Comparison of ENCODE assay signal across 9 mouse cellular contexts in genomic region chr7:130696347-130697234, GRCm38 (mm10).
A peak's percentile ranks its signal among the peaks of the same experiment; 100 is the strongest.
DNase-seq lines count a peak whose midpoint lies in the region; ATAC-seq and TF ChIP-seq lines count a peak whose summit lies in the region.
"Had no signal": no experiment of that assay in that cellular context is flagged by ENCODE, and none has a peak within 500 bp of the region (broad histone marks: within the 10 kb centered on the region; RNA-seq: fewer than 3 reads in every experiment).

No protein-coding gene starts in this region.

- peaks cover 32% of the 10 kb centered on the region for H3K4me1 ChIP-seq in cerebellum, adult 2 months (ENCODE audit: control insufficient read depth, insufficient read depth, low read length)
- H3K4me1 ChIP-seq in neural tube, embryonic 14.5 days (ENCODE audit: control insufficient read depth, insufficient read depth, low read length), result peaks cover 34% of the 10 kb centered on the region
- H3K4me1 ChIP-seq in kidney, embryonic 14.5 days (ENCODE audit: control insufficient read depth, insufficient read depth, low read length), result peaks cover 36% of the 10 kb centered on the region

- ATAC-seq in neural tube, embryonic 14.5 days (ENCODE audit: low read depth), result no peak
- ATAC-seq in kidney, embryonic 14.5 days (ENCODE audit: low FRiP score, low TSS enrichment), result no peak

- intact Hi-C loops in left cerebral cortex, adult 2 months (cut with DNase I), result no loop called here

- no peak overlapping the region for H3K27ac ChIP-seq in cerebellum, adult 2 months (ENCODE audit: insufficient read depth, low read length)
- 0 out of 2 replicates have a peak overlapping the region, but pooled peaks have one; percentile 7 for H3K27ac ChIP-seq in left cerebral cortex, adult 2 months
- no peak overlapping the region for H3K27ac ChIP-seq in neural tube, embryonic 14.5 days (ENCODE audit: low read depth, low read length)
- no peak overlapping the region for H3K27ac ChIP-seq in kidney, embryonic 14.5 days (ENCODE audit: low read depth, low read length)

- 47% methylated on average over 16 of the region's 16 CpGs for WGBS in cerebellum, adult 2 months
- 70% methylated on average over 16 of the region's 16 CpGs for WGBS in neural tube, embryonic 14.5 days
- 87% methylated on average over 16 of the region's 16 CpGs for WGBS in kidney, embryonic 14.5 days

- no peak overlapping the region for H3K9ac ChIP-seq in neural tube, embryonic 14.5 days (replicated peaks; ENCODE audit: low read depth, low read length)
- no peak overlapping the region for H3K9ac ChIP-seq in kidney, embryonic 14.5 days (ENCODE audit: low read depth, low read length)

- TF ChIP-seq POLR2A in cerebellum, adult 2 months (IDR thresholded peaks at IDR 0.05; ENCODE audit: borderline replicate concordance, insufficient read depth, low read length), result no peak

- H3K9me3 ChIP-seq in neural tube, embryonic 14.5 days (ENCODE audit: control insufficient read depth, low read length), result no peaks in the 10 kb centered on the region
- no peaks in the 10 kb centered on the region for H3K9me3 ChIP-seq in kidney, embryonic 14.5 days (ENCODE audit: control insufficient read depth, low read length)

- DNase-seq in cerebellum, adult 2 months, result peak; percentile 56 to 61
- DNase-seq in cerebellum, adult 8-10 months, result no peak
- DNase-seq in right cerebral cortex, adult 2 months (ENCODE audit: low spot score in 2 of 2), result peak; percentile 41 to 67
- no peak for DNase-seq in right cerebral cortex, postnatal 14 days
- DNase-seq in left cerebral cortex, adult 2 months (ENCODE audit: extremely low spot score in 1 of 2, low spot score in 2 of 2), result peak; percentile 22 to 48
- no peak for DNase-seq in heart, adult 9 months (ENCODE audit: low spot score in 2 of 2)
- DNase-seq: heart, postnatal 14 days had no signal

- 0 out of 2 replicates have a peak overlapping the region, but pooled peaks have one; percentile 4 for H3K4me2 ChIP-seq in neural tube, embryonic 14.5 days (ENCODE audit: low read depth, low read length)
- H3K4me2 ChIP-seq in kidney, embryonic 14.5 days (replicated peaks; ENCODE audit: low read depth, low read length), result no peak overlapping the region

- no peak overlapping the region for H3K4me3 ChIP-seq in cerebellum, adult 2 months (replicated peaks; ENCODE audit: insufficient read depth, low read depth, low read length)
- peak overlapping the region; percentile 37 for H3K4me3 ChIP-seq in left cerebral cortex, adult 2 months
- H3K4me3 ChIP-seq in neural tube, embryonic 14.5 days (ENCODE audit: low read depth, low read length), result no peak overlapping the region
- H3K4me3 ChIP-seq in kidney, embryonic 14.5 days (ENCODE audit: low read length), result no peak overlapping the region

- no peak for TF ChIP-seq CTCF in cerebellum, adult 2 months (IDR thresholded peaks at IDR 0.05; ENCODE audit: borderline replicate concordance, insufficient read depth, low read depth, low read length)
- no peak for TF ChIP-seq CTCF in left cerebral cortex, adult 2 months (IDR thresholded peaks at IDR 0.05)

- no peaks in the 10 kb centered on the region for H3K36me3 ChIP-seq in neural tube, embryonic 14.5 days (ENCODE audit: control insufficient read depth, insufficient read depth, low read length)
- H3K36me3 ChIP-seq in kidney, embryonic 14.5 days (ENCODE audit: control insufficient read depth, insufficient read depth, low read length), result peaks cover 7% of the 10 kb centered on the region; the same call in 1 of the 2 replicates

- no peaks in the 10 kb centered on the region for H3K27me3 ChIP-seq in cerebellum, adult 2 months (ENCODE audit: control insufficient read depth, insufficient read depth, low read length)
- no peaks in the 10 kb centered on the region for H3K27me3 ChIP-seq in neural tube, embryonic 14.5 days (ENCODE audit: control insufficient read depth, insufficient read depth, low read length)
- no peaks in the 10 kb centered on the region for H3K27me3 ChIP-seq in kidney, embryonic 14.5 days (ENCODE audit: control insufficient read depth, insufficient read depth, low read length)

Comparison
In these comparisons a context has a peak if more than half of its experiments do, and no peak if none do; other contexts are left out.
1. DNase-seq: peak in cerebellum, adult 2 months (2 of 2), right cerebral cortex, adult 2 months (2 of 2) and left cerebral cortex, adult 2 months (2 of 2); none in cerebellum, adult 8-10 months (single experiment), right cerebral cortex, postnatal 14 days (single experiment) and heart, adult 9 months (0 of 2).